Mouse (Mus musculus) G1E (cell line): Measurements from ENCODE around the gene Tbpl1.

Experiments used
- CTCF ChIP-seq: IDR thresholded peaks from 2 replicates; pipeline ENCODE4 v1.5.1; 2012; ENCODE audit warnings: low read depth, low read length, inconsistent platforms, mixed read lengths
- GATA1 ChIP-seq: IDR thresholded peaks from 2 replicates; pipeline ENCODE4 v1.6.1; 2012; ENCODE audit warnings: borderline replicate concordance, low read length, inconsistent platforms, mixed read lengths
- GATA2 ChIP-seq: IDR thresholded peaks from 2 replicates; pipeline ENCODE4 v1.6.1; 2012; ENCODE audit warnings: low read depth, low read length, inconsistent platforms, borderline replicate concordance
- POLR2AphosphoS5 ChIP-seq: IDR thresholded peaks from 2 replicates; pipeline ENCODE4 v1.6.1; 2012; ENCODE audit warnings: low read depth, low read length, inconsistent platforms; ENCODE audit not compliant: insufficient replicate concordance
- TAL1 ChIP-seq: conservative IDR thresholded peaks from 2 replicates; pipeline ENCODE4 v1.6.1; 2012; ENCODE audit warnings: low read depth, low read length, inconsistent platforms, mixed read lengths

DNA sequence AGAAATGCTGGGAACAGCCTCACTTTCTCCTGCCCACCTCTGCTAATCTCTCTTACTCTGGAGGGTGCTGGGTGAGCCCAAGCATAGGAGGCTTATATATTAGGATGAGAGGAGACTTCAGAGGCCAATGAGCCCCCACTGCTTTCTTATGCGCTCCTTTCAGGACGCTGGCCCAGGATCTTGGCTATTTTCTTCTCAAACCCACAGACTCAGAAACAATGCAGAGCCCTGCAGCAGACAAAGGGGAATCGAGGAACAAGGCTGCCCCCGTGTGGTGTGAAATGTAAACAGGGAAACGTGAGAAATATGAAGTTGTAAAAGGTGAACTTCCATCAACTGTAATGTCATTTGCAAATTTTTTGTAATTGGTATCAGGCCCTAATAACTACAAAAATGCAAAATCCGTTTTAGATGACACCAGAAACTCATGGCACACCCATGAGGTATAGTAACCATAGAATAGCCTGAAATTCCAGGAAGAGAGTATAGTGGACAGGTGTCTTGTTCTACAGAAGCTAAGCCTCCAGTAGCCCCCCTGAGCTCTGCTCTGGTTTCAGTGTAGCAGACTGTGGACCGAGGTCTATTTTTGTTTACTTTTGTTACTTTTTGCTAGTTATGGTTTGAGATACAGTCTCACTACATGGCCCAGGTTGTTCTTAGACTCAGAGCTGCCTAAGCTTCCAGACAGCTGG is 44.4 kb upstream of the Tbpl1 start:
- TF ChIP-seq CTCF = no peak
- TF ChIP-seq GATA1 = no peak
- no peak for TF ChIP-seq TAL1
- no peak for TF ChIP-seq POLR2AphosphoS5
- TF ChIP-seq GATA2 = no peak
